Comparison of ENCODE assay signal across 28 mouse cellular contexts in the genomic region with DNA sequence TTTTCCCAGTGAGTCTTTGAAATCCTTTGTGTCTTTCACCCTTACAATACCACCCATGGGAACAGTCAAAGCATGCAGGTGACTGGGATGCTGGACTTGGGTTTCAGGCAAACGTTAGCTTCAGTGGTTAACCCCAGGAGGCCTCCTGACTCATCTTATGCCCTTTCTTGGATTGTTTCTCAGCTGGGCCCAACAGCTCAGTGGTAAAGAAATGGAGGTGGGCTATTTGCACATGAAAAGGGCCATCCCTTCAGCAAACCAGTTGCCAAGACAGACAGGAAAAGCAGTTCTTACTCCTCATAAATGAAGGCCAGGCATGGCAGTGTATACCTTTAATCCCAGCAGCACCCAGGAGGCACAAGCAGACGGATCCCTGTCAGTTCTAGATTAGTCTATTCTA.
"Had no signal": no experiment of that assay in that cellular context is flagged by ENCODE, and none has a peak within 500 bp of the region (broad histone marks: within the 10 kb centered on the region; RNA-seq: fewer than 3 reads in every experiment).

No protein-coding gene starts in this region.

- H3K27me3 ChIP-seq: limb, embryonic 12.5 days; limb, embryonic 13.5 days; limb, embryonic 15.5 days; liver, embryonic 12.5 days; liver, embryonic 13.5 days; liver, embryonic 15.5 days; lung, embryonic 15.5 days; midbrain, embryonic 12.5 days; midbrain, embryonic 13.5 days; midbrain, embryonic 15.5 days; neural tube, embryonic 12.5 days had no signal

- H3K27ac ChIP-seq: limb, embryonic 10.5 days; limb, embryonic 12.5 days; limb, embryonic 13.5 days; limb, embryonic 15.5 days; liver, embryonic 12.5 days; liver, embryonic 13.5 days; liver, embryonic 14.5 days; liver, embryonic 15.5 days; lung, embryonic 15.5 days; macrophage; midbrain, embryonic 10.5 days; midbrain, embryonic 12.5 days; midbrain, embryonic 13.5 days; midbrain, embryonic 15.5 days; neural tube, embryonic 12.5 days had no signal

- H3K36me3 ChIP-seq: limb, embryonic 10.5 days; limb, embryonic 12.5 days; limb, embryonic 13.5 days; limb, embryonic 15.5 days; liver, embryonic 12.5 days; liver, embryonic 13.5 days; liver, embryonic 15.5 days; lung, embryonic 15.5 days; midbrain, embryonic 10.5 days; midbrain, embryonic 12.5 days; midbrain, embryonic 13.5 days; midbrain, embryonic 15.5 days; neural tube, embryonic 12.5 days had no signal

- H3K4me3 ChIP-seq: limb, embryonic 10.5 days; limb, embryonic 12.5 days; limb, embryonic 13.5 days; limb, embryonic 15.5 days; liver, embryonic 12.5 days; liver, embryonic 13.5 days; liver, embryonic 15.5 days; lung, embryonic 15.5 days; megakaryocyte, embryonic 14.5 days; midbrain, embryonic 10.5 days; midbrain, embryonic 12.5 days; midbrain, embryonic 13.5 days; midbrain, embryonic 15.5 days; myocyte; neural tube, embryonic 12.5 days had no signal

- H3K9ac ChIP-seq: limb, embryonic 12.5 days; limb, embryonic 13.5 days; limb, embryonic 15.5 days; liver, embryonic 12.5 days; liver, embryonic 13.5 days; liver, embryonic 14.5 days; liver, embryonic 15.5 days; liver, postnatal 0 days; lung, embryonic 14.5 days; lung, embryonic 15.5 days; midbrain, embryonic 12.5 days; midbrain, embryonic 13.5 days; midbrain, embryonic 15.5 days; neural tube, embryonic 12.5 days had no signal

- H3K4me1 ChIP-seq: limb, embryonic 13.5 days; limb, embryonic 15.5 days; liver, embryonic 12.5 days; liver, embryonic 13.5 days; liver, embryonic 15.5 days; lung, embryonic 15.5 days; midbrain, embryonic 13.5 days; midbrain, embryonic 15.5 days; neural tube, embryonic 12.5 days had no signal

- H3K9me3 ChIP-seq: limb, embryonic 10.5 days; limb, embryonic 12.5 days; limb, embryonic 13.5 days; limb, embryonic 15.5 days; liver, embryonic 12.5 days; liver, embryonic 13.5 days; liver, embryonic 15.5 days; lung, embryonic 15.5 days; megakaryocyte, embryonic 14.5 days; midbrain, embryonic 10.5 days; midbrain, embryonic 12.5 days; midbrain, embryonic 13.5 days; midbrain, embryonic 15.5 days; neural tube, embryonic 12.5 days had no signal

- DNase-seq: left cerebral cortex, postnatal 4 days; liver; liver, embryonic 13.5 days; liver, postnatal 0 days; lung, adult 18-20 months; lung, adult 2 months; lung, embryonic 14.5 days; lung, postnatal 10 days; lung, postnatal 14 days; lung, postnatal 36 days; lung, postnatal 4 days; midbrain, embryonic 14.5 days had no signal
